Mouse (Mus musculus): ENCODE data around the gene Lins1. TPM values are rescaled to one million over a fixed set of nuclear protein-coding genes. Genes with fewer than 3 reads are reported as not detected.

Gene Lins1
- polyA plus RNA-seq, 1 experiment from 2014 or later: 4.5 TPM

- Histone ChIP-seq H3K27me3 (replicated peaks; ENCODE audit: control insufficient read depth, insufficient read depth, low read length) (no peaks in the 10 kb centered on the region), H3K9ac (ENCODE audit: low read depth, low read length) (no peak overlapping the region), H3K4me1 (replicated peaks; ENCODE audit: control insufficient read depth, insufficient read depth, low read length) (0 out of 2 replicates have a peak, but pooled peaks cover 6% of the 10 kb centered on the region), H3K27ac (ENCODE audit: low read depth, low read length) (no peak overlapping the region), H3K9me3 (ENCODE audit: control insufficient read depth) (no peaks in the 10 kb centered on the region), H3K36me3 (ENCODE audit: control insufficient read depth, insufficient read depth) (no peaks in the 10 kb centered on the region), H3K4me2 (replicated peaks; ENCODE audit: low read depth) (no peak overlapping the region), H3K4me3 (ENCODE audit: low read depth, low read length) (no peak overlapping the region)
- no peak for TF ChIP-seq CTCF (IDR thresholded peaks at IDR 0.05; ENCODE audit: low read depth)
- ATAC-seq: no peak
- 79% methylated on average over 1 of the region's 1 CpGs for WGBS
Measured at GRCm38 (mm10) chr7:66749998-66750397, 60.3 kb downstream of the Lins1 start.

GRCm38 (mm10) chr7:66753816-66754215 is 64.1 kb downstream of the Lins1 start:
- no peak overlapping the region for H3K27ac ChIP-seq (ENCODE audit: low read depth, low read length)
- TF ChIP-seq CTCF (IDR thresholded peaks at IDR 0.05; ENCODE audit: low read depth): no peak
- ATAC-seq: no peak

GRCm38 (mm10) chr7:66755611-66756010 is 65.9 kb downstream of the Lins1 start:
- H3K4me2 ChIP-seq (replicated peaks; ENCODE audit: low read depth): no peak overlapping the region
- no peaks in the 10 kb centered on the region for H3K36me3 ChIP-seq (ENCODE audit: control insufficient read depth, insufficient read depth)
- no peak for TF ChIP-seq CTCF (IDR thresholded peaks at IDR 0.05; ENCODE audit: low read depth)
- ATAC-seq: no peak
- H3K27ac ChIP-seq (ENCODE audit: low read depth, low read length): no peak overlapping the region
- 0 out of 2 replicates have a peak, but pooled peaks cover 4% of the 10 kb centered on the region for H3K4me1 ChIP-seq (replicated peaks; ENCODE audit: control insufficient read depth, insufficient read depth, low read length)
- 76% methylated on average over 7 of the region's 7 CpGs for WGBS
- no peaks in the 10 kb centered on the region for H3K9me3 ChIP-seq (ENCODE audit: control insufficient read depth)
- H3K4me3 ChIP-seq (ENCODE audit: low read depth, low read length): no peak overlapping the region
- H3K27me3 ChIP-seq (replicated peaks; ENCODE audit: control insufficient read depth, insufficient read depth, low read length): no peaks in the 10 kb centered on the region
- H3K9ac ChIP-seq (ENCODE audit: low read depth, low read length): no peak overlapping the region

More at GRCm38 (mm10) chr7:66753816-66754215, 64.1 kb downstream of the Lins1 start:
- H3K9me3 ChIP-seq (ENCODE audit: control insufficient read depth): no peaks in the 10 kb centered on the region
- no peaks in the 10 kb centered on the region for H3K36me3 ChIP-seq (ENCODE audit: control insufficient read depth, insufficient read depth)
- WGBS: 69% methylated on average over 8 of the region's 8 CpGs
- H3K4me2 ChIP-seq (replicated peaks; ENCODE audit: low read depth): no peak overlapping the region
- H3K27me3 ChIP-seq (replicated peaks; ENCODE audit: control insufficient read depth, insufficient read depth, low read length): no peaks in the 10 kb centered on the region
- 0 out of 2 replicates have a peak, but pooled peaks cover 6% of the 10 kb centered on the region for H3K4me1 ChIP-seq (replicated peaks; ENCODE audit: control insufficient read depth, insufficient read depth, low read length)
- H3K9ac ChIP-seq (ENCODE audit: low read depth, low read length): no peak overlapping the region
- no peak overlapping the region for H3K4me3 ChIP-seq (ENCODE audit: low read depth, low read length)

Other genes starting within 250 kb of the Lins1 start
- 6.0 and 6.8 TPM in 2 replicates for gene Asb7, start 293 bp upstream of the Lins1 start, polyA plus RNA-seq (2015; fragmentation: Nextera tagmentation; extraction: Ambion mirVana)
- 0.16 TPM in 2 replicates for gene Cers3, start 53.6 kb downstream of the Lins1 start, polyA plus RNA-seq (2015; fragmentation: Nextera tagmentation; extraction: Ambion mirVana)
- 1.6 and 1.8 TPM in 2 replicates for gene Adamts17, start 149.8 kb downstream of the Lins1 start, polyA plus RNA-seq (2015; fragmentation: Nextera tagmentation; extraction: Ambion mirVana)